Mouse (Mus musculus) Muller cell, postnatal 12 days (primary cell): ENCODE results near the gene Phlda1.
A peak's percentile ranks its signal among the peaks of the same experiment; 100 is the strongest.

Source experiments
- DNase-seq: peaks from one replicate; pipeline ENCODE4 v3.0.0-alpha.2; 2015; ENCODE audit errors: inconsistent ontology term

Gene Phlda1

GRCm38 (mm10) chr10:111528283-111528682 is 22.2 kb downstream of the Phlda1 start:
- no peak for DNase-seq

GRCm38 (mm10) chr10:111530398-111530797 is 24.3 kb downstream of the Phlda1 start:
- DNase-seq: no peak

- no peak for DNase-seq
Observed at GRCm38 (mm10) chr10:111534691-111535090, 28.6 kb downstream of the Phlda1 start.

- no peak for DNase-seq
Observed at GRCm38 (mm10) chr10:111537410-111537809, 31.3 kb downstream of the Phlda1 start.

- DNase-seq: no peak
Observed at GRCm38 (mm10) chr10:111539724-111540324, 33.7 kb downstream of the Phlda1 start.

- no peak for DNase-seq
Observed at GRCm38 (mm10) chr10:111540678-111541077, 34.6 kb downstream of the Phlda1 start.

- no peak for DNase-seq
Observed at GRCm38 (mm10) chr10:111543106-111543505, 37.0 kb downstream of the Phlda1 start.

GRCm38 (mm10) chr10:111543781-111544260 is 37.7 kb downstream of the Phlda1 start:
- peak; percentile 97 for DNase-seq

- DNase-seq: no peak
Observed at GRCm38 (mm10) chr10:111544311-111544710, 38.2 kb downstream of the Phlda1 start.

- DNase-seq: no peak
Observed at GRCm38 (mm10) chr10:111545648-111546047, 39.6 kb downstream of the Phlda1 start.

GRCm38 (mm10) chr10:111547881-111548372 is 41.8 kb downstream of the Phlda1 start:
- no peak for DNase-seq

GRCm38 (mm10) chr10:111550075-111550695 is 44.1 kb downstream of the Phlda1 start:
- peak; percentile 68 for DNase-seq

- no peak for DNase-seq
Observed at GRCm38 (mm10) chr10:111553695-111554094, 47.6 kb downstream of the Phlda1 start.

GRCm38 (mm10) chr10:111554651-111555050 is 48.6 kb downstream of the Phlda1 start:
- no peak for DNase-seq

GRCm38 (mm10) chr10:111558211-111558610 is 52.1 kb downstream of the Phlda1 start:
- no peak for DNase-seq
